Mouse (Mus musculus) E14TG2a.4 (cell line): ENCODE measurements around the gene Snrpc.

Experiments
- CTCF ChIP-seq: conservative IDR thresholded peaks from 2 replicates; pipeline ENCODE4 v1.5.1; 2014; ENCODE audit warnings: low read length
- NANOG ChIP-seq: IDR thresholded peaks from 2 replicates; pipeline ENCODE4 v1.6.1; 2014; ENCODE audit warnings: borderline replicate concordance, low read length, mixed read lengths
- POU5F1 ChIP-seq: IDR thresholded peaks from 2 replicates; pipeline ENCODE4 v1.6.1; 2014; ENCODE audit warnings: low read length, borderline replicate concordance

DNA sequence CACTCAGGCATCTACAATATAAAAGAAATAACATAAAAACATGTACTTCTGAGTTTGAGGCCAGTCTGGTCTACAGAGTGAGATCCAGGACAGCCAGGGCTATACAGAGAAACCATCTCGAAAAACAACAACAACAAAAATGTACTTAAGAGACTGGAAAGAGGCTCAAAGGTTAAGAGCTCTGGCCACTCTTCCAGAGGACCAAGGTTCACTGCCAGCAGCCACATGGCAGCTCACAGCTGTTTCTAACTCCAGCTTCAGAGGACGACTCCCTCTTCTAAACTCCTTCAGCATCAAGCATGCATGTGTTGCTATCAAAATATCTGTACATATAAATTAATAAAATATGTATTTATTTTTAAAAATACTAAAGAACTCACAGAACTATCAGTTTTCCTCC, 46.4 kb upstream of the Snrpc start:
- TF ChIP-seq CTCF: no peak
- no peak for TF ChIP-seq POU5F1
- no peak for TF ChIP-seq NANOG
